Mouse (Mus musculus) lung, postnatal 25 days (tissue): Measurements from ENCODE around the gene Tmem132c.
A peak's percentile ranks its signal among the peaks of the same experiment; 100 is the strongest.

ENCODE experiments used
- DNase-seq: peaks from one replicate; pipeline ENCODE4 v3.0.0; 2022; ENCODE audit warnings: low spot score

Gene Tmem132c

DNA sequence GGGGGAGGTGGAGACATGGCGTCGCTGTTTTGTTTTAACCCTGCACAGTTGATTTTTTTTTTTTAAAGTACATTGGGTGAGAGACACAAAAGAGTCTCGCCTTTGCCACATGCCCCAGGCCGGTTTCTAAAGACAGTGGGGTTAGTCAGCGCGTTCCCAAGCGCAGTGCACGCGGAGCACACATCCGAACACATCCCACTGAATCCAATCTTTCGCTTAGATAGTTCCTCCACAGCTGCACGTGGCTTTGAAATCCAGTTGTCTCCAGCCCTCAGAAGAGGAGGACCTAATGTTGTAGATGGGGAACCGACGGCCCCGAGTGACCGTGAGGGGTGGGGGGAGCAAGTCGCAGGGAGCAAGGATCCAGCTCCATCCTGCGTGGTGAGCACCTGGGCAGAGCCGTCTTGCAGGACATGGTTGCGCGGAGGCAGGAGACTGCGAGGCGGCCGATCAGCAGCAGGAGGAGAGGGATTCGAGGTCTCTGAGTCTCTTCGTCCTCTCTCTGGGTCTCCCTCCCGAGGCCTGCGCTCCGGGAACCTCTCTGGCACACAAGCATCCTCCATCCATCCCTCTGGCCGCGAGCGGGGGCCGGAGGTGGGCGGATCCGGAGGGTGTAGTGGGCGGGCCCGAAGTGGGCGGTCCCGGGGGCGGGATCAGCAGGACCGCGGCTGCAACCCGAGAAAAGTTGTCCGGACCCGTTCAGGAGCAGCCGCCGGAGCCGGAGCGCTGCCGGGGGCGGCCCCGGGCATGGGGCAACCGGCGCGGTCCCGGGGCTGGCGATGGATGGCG, at the start of gene Tmem132c:
Gene Tmem132c (plus strand): TSS at position 673 of the 789 bp plus-strand sequence.
- DNase-seq: peak; percentile 68

GRCm38 (mm10) chr5:127191881-127192280, 49.7 kb upstream of the Tmem132c start:
- DNase-seq: no peak

- DNase-seq: no peak
Observed at GRCm38 (mm10) chr5:127198850-127199249, 42.8 kb upstream of the Tmem132c start.

- no peak for DNase-seq
Observed at GRCm38 (mm10) chr5:127204881-127205280, 36.7 kb upstream of the Tmem132c start.

DNA sequence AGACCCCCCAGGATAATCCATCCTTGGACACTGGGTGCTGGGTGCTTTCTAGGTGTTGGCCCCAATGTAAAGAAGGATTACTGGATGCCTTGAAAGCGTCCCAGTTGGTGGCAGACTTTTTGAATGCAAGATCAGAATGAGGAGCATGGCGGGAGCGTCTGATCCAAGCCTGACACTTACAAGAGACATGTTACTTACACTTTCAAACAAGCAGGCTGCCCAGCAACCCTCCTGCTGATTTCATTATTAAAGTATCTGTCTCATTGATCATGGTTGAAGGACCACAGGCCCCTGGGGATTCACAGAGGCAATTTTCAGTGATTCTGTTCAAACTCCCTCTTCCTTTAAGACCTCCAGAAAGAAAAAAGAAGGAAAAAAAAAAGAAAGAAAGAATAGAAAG, 25.2 kb upstream of the Tmem132c start:
- DNase-seq: no peak

- DNase-seq: no peak
Observed at GRCm38 (mm10) chr5:127217725-127218124, 23.9 kb upstream of the Tmem132c start.

- no peak for DNase-seq
Observed at GRCm38 (mm10) chr5:127227929-127228595, 13.5 kb upstream of the Tmem132c start.

GRCm38 (mm10) chr5:127234715-127235114, 6.9 kb upstream of the Tmem132c start:
- DNase-seq: no peak

DNA sequence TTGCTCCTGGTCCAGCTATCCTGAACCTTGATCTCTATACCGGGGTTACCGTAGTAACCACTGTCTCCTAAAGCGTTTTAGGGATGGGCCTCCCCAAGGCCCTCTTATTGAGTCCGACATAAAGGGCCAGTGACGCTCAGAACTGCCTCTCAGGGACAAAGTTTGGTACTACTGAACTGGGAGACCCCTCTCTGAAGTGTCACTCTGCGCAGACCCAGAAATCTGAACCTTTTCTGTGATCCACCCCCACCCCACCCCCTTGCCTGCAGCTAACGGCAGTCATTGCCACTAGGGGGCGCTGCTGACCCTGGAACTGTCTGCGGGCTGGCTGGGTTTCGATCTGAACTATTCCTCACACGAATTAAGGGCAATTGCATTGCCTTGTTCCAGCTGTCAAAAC, 6.4 kb upstream of the Tmem132c start:
- DNase-seq: peak; percentile 60

DNA sequence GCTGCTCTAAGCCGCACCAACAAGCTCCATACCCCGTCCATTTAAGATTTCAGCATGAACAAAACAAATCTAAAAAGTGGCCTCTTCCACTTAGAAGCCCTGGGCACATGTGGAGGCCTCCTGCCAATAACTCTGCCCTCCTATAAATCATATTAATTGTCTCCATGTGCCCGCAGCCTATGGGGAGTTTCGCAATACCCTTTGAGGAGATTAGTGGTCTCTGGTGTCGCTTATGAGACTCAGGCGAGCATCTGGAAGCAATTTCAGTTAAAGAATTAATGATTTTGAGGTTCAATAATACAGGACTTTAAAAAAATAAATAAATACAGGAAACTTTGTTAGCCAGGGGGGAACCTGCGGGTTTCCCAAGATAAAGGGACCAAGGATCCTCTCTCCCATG, 1.9 kb upstream of the Tmem132c start:
- no peak for DNase-seq

- DNase-seq: no peak
Observed at GRCm38 (mm10) chr5:127240646-127241045, 962 bp upstream of the Tmem132c start.

GRCm38 (mm10) chr5:127241925-127242762, 536 bp downstream of the Tmem132c start:
- no peak for DNase-seq

DNA sequence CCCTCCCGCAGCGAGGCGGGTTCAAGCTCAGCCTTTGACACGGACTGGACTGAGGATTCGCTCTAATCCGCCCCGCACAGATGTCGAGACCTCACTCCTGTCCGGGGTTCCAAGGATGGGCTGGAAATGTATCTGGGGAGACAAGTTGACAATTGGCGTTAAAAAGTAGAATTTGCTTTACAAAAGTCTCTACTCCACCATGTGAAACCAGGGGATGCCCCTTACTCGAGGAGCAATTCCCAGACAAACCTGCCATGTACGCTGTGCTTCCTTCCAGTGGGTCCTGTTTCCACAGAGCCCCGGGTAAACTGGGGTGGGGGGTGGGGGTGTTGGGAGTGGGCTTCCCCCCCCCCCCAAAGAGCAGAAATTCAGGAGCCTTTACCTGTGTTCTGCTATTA, 1.2 kb downstream of the Tmem132c start:
- DNase-seq: no peak

DNA sequence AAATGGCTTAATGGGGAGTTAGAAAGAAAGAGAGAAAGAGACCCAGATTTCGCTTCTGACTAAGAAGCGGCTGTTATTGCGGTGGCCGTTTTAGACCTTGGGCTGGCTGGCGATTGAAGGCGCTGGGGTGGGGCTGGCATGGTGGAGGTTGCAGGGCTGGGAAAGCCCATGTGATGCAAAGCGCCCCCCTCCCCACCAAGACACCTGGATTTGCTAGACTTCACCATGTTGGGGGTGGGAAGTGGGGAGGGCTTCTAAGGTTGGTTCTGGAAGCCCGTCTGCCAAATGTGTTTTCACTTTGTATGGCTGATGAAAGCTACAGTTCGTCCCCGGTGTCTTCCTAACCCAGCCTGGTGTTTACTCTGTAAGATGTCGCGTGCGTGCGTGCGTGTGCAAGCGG, 1.6 kb downstream of the Tmem132c start:
- DNase-seq: no peak

- DNase-seq: no peak
Observed at GRCm38 (mm10) chr5:127243611-127244010, 2.0 kb downstream of the Tmem132c start.

GRCm38 (mm10) chr5:127253263-127253662, 11.7 kb downstream of the Tmem132c start:
- no peak for DNase-seq

DNA sequence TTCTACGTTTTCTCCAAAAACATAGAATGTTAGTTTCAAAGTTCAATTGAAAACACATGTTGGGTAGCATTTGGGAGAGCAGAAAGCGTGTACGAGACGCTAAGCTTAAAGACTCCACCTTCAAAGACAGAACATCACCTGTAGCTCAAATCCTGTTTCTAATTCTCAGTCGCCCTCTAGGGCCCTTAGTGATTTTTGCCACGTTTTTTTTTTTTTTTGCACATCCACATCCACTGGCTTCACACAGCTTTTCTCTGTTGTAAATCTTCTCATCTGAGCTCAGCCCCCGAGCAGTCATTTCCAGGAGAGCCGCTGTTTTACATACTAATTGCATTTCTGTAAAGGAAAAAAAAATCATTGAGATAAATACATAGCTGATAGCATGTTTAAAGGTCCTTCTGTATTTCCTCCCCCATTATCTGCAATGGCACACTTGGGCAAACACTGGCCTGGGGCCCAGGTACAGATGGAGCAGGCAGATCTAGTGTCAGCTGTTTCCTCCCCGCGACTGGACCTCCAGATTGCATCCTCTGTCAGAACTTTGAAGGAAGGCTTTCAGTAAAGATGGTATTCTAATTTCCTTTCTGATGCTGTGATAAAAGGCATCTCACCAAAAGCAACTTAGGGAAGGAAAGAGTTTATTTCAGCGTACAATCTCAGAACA, 15.5 kb downstream of the Tmem132c start:
- no peak for DNase-seq

- DNase-seq: no peak
Observed at GRCm38 (mm10) chr5:127262136-127262535, 20.5 kb downstream of the Tmem132c start.

DNA sequence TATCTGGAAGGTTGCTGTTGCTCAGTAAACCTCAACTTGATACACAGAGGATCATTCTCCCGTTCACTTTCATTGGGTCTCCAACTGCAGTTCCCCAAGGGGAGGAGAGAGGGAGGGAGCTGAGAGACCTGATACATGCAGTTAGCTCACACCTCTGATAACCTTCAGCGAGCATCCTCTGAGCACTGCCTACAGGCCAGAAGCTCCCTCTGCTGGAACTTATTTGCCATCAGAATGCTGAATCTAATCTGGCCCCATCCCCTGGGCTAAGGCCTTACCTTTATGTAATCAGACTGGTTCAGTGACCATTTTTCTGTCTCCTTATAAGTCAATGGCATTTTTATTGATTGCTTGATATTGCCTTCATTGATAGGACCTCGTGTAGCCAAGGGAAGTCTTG, 29.5 kb downstream of the Tmem132c start:
- no peak for DNase-seq

DNA sequence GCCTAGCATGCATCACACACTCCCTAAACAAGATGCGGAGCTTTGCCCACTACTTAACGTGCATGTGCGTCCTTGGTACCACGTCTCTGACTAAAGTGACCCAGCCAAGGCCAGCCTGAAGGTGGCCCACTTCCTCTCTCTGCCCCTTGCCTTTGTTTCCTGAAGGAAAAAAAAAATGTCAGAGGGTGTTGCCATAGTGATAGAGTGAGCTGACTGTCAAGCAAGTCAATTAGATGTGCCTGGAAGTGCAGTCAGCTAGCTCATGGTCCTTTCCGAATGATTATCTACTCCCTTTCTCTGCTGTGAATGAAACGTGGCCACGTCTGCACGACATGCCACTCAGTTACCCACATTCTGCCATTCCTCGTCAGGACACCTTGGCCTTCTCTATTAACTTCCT, 37.9 kb downstream of the Tmem132c start:
- DNase-seq: no peak

- no peak for DNase-seq
Observed at GRCm38 (mm10) chr5:127281186-127281585, 39.6 kb downstream of the Tmem132c start.

DNA sequence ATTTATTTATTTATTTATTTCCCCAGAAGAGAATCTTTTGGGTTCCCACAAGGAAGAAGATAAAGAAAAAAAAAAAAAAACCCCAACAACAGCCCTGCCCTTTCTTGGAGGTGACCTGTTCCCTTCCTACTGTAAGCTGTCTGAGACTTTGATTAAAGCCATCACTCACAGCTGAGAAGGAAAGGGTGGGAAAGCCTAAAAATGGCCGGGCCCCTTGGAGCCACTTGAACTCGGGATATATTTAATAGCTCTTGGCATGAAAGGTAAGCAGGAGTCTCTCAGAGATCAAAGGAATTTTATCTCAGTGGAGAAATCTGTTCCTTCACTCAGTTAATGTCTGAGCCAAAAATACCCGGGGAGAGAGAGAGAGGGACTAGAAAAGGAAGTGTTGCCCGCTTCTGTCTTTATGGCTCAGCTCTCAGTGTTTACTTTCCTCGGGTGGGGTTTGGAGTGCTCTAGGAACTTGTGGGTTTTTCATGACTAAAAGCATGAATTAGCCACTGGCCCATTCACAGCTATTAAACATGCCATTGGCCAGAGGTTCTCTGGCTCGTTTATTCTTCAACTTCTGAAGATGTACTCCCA, 41.0 kb downstream of the Tmem132c start:
- peak; percentile 45 for DNase-seq
